Mouse (Mus musculus) spleen, adult 2 months (tissue): ENCODE measurements around the gene Iqgap1.
A peak's percentile ranks its signal among the peaks of the same experiment; 100 is the strongest.

Experiments
- CTCF ChIP-seq: fragments of 200-500 bp; IDR thresholded peaks from 2 replicates; pipeline ENCODE4 v1.5.1; 2011; ENCODE audit warnings: mild to moderate bottlenecking, inconsistent platforms; ENCODE audit not compliant: insufficient read depth, insufficient read length, insufficient replicate concordance; ENCODE audit errors: extremely low read depth
- POLR2A ChIP-seq: fragments of 200-500 bp; IDR thresholded peaks from 2 replicates; pipeline ENCODE4 v1.6.1; 2011; ENCODE audit warnings: low read depth, low read length, inconsistent platforms

DNA sequence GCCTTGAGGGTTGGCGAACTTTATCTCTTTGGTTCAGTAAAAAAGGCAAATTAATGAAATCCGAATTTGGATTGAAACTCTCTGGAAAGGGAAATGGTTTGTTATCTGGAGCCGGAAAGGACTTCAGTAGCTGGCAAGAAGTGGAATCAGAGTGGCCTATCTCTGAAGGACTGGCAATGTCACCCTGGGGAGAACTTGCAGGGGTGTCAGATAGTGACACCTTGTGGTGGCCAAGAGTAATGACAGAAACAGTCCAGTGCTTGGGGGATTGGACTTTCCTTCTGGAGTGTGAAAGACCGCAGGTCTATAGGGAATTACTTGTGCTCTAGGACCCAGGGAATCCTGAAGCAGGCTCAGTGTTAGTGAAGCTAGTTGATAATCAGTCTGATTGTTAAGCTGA lies 23.9 kb upstream of the Iqgap1 start:
- TF ChIP-seq CTCF (peak; percentile 83; the same call in 1 of the 2 replicates), POLR2A (no peak)
